Mouse (Mus musculus) thymus, postnatal 10 days (tissue): Measurements from ENCODE around the gene Lef1.

Source experiments
- DNase-seq, 2 experiments: peaks; one replicate each; pipeline ENCODE4 v3.0.0; 2021; ENCODE audit warnings: low spot score in 2 of 2

The Lef1 gene

GRCm38 (mm10) chr3:131247447-131247846 is 137.2 kb downstream of the Lef1 start:
- no peak for DNase-seq

DNA sequence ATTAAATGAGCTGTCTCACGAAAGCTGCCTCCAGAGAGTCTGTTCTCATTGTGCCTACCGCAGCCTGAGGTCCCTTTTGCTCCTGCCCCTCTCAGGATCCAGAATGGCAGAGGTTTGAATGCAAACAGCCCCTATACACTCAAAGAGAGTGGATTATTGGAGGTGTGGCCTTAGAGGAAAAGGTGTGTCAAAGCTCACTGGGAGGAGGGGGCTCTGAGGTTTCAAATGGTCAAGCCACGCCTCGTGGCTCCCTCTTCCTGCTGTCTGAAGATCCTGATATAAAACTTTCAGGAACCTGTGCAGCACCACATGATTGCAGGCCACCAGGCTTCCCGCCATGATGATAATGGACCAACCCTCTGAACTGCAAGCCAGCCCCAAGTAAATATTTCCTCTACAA is 137.6 kb downstream of the Lef1 start:
- no peak for DNase-seq

GRCm38 (mm10) chr3:131248444-131248843 is 138.2 kb downstream of the Lef1 start:
- DNase-seq = no peak

GRCm38 (mm10) chr3:131250283-131250682 is 140.0 kb downstream of the Lef1 start:
- no peak for DNase-seq

- no peak for DNase-seq
Measured at GRCm38 (mm10) chr3:131250978-131251377, 140.7 kb downstream of the Lef1 start.

DNA sequence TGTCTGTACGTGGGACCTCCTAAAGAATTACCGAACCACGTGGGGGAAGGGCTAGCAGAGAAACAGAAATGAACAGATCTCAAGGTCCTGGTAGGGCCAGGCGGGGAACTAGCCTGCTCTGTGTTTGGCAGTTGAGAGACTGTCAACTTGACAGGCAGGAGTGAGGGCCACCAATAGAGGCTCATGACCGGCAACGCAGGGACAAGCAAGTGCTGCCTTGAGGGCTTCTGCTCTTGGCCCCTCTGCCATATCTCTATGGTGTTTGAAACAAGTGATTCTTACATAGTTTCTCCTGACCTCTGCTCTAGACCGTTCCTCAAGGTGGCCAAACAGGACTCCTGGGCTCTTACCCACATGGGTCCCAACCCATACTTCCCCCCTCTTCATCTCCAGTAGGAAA is 141.3 kb downstream of the Lef1 start:
- DNase-seq = no peak

- DNase-seq = no peak
Measured at GRCm38 (mm10) chr3:131254991-131255390, 144.7 kb downstream of the Lef1 start.

DNA sequence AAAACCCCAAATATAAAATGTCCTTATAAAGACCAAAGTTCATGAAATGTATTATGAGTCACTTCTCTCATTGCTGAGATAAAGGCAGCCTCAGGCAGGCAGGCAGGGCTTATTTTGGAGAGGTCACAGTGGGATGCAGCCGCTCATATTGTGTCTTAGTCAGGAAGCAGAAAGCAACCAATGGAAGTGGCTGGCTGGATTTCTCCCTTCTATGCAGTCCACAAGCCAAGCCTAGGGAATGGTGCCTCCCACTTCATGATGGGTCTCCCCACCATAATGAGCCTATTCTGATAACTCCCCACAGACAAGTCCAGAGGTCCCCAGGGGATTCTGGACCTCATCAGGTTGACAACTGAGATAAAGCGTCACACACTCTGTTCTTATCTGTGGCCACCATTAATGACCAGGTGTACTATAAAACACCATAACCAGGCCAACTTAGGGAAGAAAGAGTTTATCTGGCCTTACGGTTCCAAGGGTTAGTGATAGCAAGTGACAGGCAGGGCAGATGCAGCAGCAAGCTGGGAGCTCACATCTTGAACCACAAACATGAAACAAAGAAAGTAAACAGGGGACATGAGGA is 145.2 kb downstream of the Lef1 start:
- DNase-seq = no peak

- DNase-seq = no peak
Measured at GRCm38 (mm10) chr3:131258921-131259320, 148.7 kb downstream of the Lef1 start.

DNA sequence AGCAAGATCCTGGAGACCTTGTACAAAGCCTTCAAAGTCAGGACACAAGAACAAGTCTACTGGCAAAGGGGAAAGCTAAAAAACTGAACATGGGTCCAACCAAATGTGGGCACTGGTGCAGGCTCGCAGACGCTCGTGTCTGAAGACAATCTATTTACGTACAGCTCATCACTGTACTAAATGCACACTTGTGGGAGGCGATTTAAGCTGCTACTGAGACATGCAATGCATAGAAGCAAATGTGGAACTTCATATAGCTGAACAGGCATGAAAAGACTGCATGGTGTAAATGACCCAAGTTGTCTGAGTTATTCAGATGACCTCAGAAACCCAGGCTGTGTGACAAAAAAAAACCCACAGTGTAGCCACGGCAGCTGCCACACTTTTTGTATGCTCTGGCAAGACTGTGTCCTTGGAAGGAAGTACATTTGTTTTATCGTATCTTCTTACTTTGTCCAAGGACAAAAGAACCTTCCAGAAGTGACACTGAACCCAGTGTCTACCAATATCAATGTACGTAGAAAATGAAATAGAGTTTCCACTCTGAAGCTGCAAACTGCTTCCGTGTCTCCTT is 149.2 kb downstream of the Lef1 start:
- DNase-seq = no peak

- no peak for DNase-seq
Measured at GRCm38 (mm10) chr3:131260418-131260817, 150.1 kb downstream of the Lef1 start.

DNA sequence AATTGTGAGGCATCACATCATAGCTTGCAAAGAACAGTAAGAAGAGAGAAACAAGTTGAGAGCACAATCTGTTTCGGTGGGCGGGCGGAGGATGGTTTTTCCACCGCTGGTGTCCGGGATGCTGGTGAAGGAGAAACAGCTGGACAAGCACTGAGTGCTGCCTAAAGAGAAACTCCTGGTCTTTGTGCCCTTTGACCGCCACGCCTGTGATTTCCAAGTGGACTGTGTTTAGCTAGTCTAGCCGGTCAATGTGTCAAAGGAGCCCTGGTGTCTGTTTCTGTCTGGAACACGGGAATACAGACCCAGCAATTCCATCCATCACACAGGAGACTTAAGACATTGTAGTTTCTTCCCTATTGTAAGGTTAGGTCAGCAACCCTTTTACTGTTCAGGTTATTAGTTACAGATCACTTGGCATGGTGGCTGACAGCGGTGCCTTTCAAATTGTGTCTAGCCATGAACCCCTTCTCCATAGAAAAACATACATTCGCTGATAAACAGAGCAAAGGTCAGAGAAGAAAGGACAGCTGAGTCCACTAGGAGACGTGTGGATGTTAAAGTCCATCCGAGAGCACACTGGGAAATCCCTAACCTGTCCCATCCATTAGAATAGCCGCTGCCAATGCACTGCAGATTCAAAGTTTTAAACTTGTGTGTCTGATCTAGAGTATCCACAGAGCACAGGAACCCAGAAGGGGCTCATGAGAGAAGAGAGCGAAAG is 153.7 kb downstream of the Lef1 start:
- no peak for DNase-seq

DNA sequence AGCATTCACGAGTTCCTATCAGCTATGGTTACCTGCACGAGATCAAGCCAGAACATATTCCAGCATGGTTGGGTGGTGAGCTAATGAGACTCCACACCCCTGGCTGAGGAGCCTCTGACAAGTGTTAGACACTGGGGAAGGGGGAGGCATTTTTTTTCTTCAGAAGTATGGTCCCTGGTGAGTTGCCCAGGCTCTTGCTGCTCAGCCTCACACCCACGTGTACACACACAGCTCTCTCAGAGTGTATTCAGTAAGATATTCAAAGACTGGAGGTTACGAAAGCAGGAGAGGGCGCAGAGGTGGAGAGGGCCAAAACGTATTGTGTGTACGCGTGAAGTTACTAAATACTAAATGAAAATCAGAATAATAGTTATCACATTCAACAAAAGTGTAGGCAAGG is 155.2 kb downstream of the Lef1 start:
- DNase-seq = no peak

DNA sequence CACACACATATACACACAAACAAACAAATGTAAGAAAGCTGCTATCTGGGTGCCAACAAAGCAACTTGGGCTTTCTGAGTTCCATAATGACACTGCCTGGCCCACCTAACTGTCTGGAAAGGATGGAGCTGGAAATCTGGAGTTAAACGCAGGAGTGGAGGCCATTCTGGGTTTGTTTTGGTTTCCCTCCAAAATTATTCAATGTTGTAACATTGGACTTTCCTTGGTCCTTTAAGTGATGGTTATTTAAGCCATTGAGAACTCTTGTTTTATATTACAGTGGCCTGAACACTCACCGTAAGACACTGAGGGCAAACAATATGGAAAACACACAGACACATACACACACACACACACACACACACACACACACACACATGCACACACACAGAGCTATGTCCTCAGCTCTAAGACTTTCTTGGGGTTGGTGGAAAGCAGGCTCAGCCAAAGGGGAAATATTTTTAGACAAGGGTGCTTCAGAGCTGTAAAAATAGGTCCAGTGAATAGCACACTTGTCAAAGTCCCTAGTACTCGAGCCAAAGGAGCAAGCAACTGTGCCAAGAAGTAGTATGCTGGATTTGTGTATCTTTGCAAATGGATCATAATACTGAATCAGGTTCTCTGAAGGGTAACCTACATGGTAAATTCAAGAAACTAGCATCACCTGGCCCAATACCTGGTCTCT is 156.2 kb downstream of the Lef1 start:
- no peak for DNase-seq

- no peak for DNase-seq
Measured at GRCm38 (mm10) chr3:131270381-131270780, 160.1 kb downstream of the Lef1 start.

DNA sequence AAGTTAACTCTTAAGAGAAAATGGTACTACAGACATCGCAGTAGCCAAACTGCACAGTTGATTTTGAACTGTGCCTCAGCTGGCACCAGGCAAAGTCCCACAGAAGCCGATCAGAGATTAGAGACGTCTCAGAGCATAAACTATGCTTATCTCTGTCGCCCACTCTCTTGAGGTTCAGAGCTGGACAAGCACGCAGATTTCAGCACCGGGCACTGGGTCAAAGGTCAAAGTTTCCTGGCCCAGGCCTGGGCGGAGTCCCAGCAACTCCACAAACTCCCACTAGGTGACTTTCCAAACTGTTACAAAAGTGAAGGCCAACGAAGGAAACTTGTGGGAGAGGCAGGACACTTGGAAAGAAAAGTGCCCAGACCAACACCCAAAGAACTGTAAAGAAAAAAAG is 160.9 kb downstream of the Lef1 start:
- DNase-seq = peak in 1 of 2 experiments; percentile 11

- peak; percentile 73 to 82 for DNase-seq
Measured at GRCm38 (mm10) chr3:131271559-131272373, 161.5 kb downstream of the Lef1 start, which contains the start of gene Hadh. Gene Hadh, minus strand, starts transcription at chr3:131272101.

DNA sequence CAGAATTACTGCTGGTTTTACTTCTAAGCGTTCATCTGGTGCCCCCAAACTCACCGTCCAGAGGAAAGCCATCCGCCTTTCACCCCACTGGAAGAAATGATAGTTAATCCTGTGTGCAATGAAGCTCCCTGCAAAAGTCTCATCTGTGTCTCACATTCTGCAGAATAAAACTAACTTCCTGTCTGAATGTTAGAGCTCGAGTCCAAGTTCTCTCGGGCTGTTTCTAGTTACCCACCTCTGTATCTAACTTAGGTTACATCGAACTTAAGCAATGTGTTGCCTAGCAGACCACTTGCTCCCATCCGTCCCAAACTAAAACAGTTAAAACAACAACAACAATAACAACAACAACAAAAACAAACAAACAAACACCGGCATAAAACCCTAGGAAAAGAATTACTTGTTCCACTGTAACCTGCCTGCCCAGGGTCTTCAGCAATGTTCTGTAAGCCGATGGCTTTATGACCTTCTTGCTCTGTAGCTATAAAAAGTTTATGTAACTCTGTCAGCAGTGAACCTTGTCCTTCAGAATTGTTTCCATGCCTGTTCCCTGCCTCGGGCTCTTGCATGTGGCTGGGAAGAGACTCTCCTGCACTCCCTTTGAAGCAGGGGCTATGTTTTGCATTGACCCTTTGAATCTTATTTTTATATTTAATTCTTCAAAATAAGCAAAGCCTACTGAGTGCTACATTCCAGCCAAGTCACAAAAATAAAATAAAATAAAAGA is 162.3 kb downstream of the Lef1 start:
- DNase-seq = no peak
